Mouse (Mus musculus) neural tube, embryonic 10.5 days (tissue): ENCODE measurements around the gene Rpap3.

Experiments used
- DNase-seq: peaks from one replicate; pipeline ENCODE4 v3.0.0-alpha.2; 2017; ENCODE audit warnings: low spot score; ENCODE audit errors: extremely low spot score

Gene Rpap3

GRCm38 (mm10) chr15:97705211-97706050 lies at the start of gene Rpap3:
Rpap3 (minus strand) TSS chr15:97705825.
- peak; percentile 90 for DNase-seq

GRCm38 (mm10) chr15:97755361-97755760 lies 49.7 kb upstream of the Rpap3 start:
- DNase-seq: no peak

- no peak for DNase-seq
These were observed 48.9 kb upstream of the Rpap3 start for GRCm38 (mm10) chr15:97754476-97754875.

- DNase-seq: no peak
These were observed 46.9 kb upstream of the Rpap3 start for GRCm38 (mm10) chr15:97752491-97752890.

GRCm38 (mm10) chr15:97751676-97752075 lies 46.1 kb upstream of the Rpap3 start:
- no peak for DNase-seq

- DNase-seq: peak; percentile 38
These were observed 45.1 kb upstream of the Rpap3 start for GRCm38 (mm10) chr15:97750697-97751096.

GRCm38 (mm10) chr15:97749841-97750240 lies 44.2 kb upstream of the Rpap3 start:
- DNase-seq: no peak

GRCm38 (mm10) chr15:97749397-97749796 lies 43.8 kb upstream of the Rpap3 start:
- no peak for DNase-seq

- no peak for DNase-seq
These were observed 43.3 kb upstream of the Rpap3 start for GRCm38 (mm10) chr15:97748964-97749363.

- no peak for DNase-seq
These were observed 42.7 kb upstream of the Rpap3 start for GRCm38 (mm10) chr15:97748309-97748708.

GRCm38 (mm10) chr15:97747486-97747885 lies 41.9 kb upstream of the Rpap3 start:
- DNase-seq: no peak

GRCm38 (mm10) chr15:97746748-97747147 lies 41.1 kb upstream of the Rpap3 start:
- DNase-seq: no peak

- no peak for DNase-seq
These were observed 40.7 kb upstream of the Rpap3 start for GRCm38 (mm10) chr15:97746278-97746677.

GRCm38 (mm10) chr15:97745331-97745730 lies 39.7 kb upstream of the Rpap3 start:
- no peak for DNase-seq

GRCm38 (mm10) chr15:97744930-97745329 lies 39.3 kb upstream of the Rpap3 start:
- DNase-seq: no peak

GRCm38 (mm10) chr15:97743961-97744525 lies 38.4 kb upstream of the Rpap3 start:
- DNase-seq: no peak

GRCm38 (mm10) chr15:97743210-97743609 lies 37.6 kb upstream of the Rpap3 start:
- DNase-seq: no peak

GRCm38 (mm10) chr15:97742600-97742999 lies 37.0 kb upstream of the Rpap3 start:
- no peak for DNase-seq

- no peak for DNase-seq
These were observed 36.4 kb upstream of the Rpap3 start for GRCm38 (mm10) chr15:97742074-97742473.

GRCm38 (mm10) chr15:97741662-97742061 lies 36.0 kb upstream of the Rpap3 start:
- DNase-seq: no peak

GRCm38 (mm10) chr15:97740283-97740732 lies 34.7 kb upstream of the Rpap3 start:
- DNase-seq: no peak

GRCm38 (mm10) chr15:97738923-97739322 lies 33.3 kb upstream of the Rpap3 start:
- DNase-seq: no peak

GRCm38 (mm10) chr15:97731988-97732387 lies 26.4 kb upstream of the Rpap3 start:
- DNase-seq: no peak
